Mouse (Mus musculus): ENCODE data around the gene Mrps21.
"Not testable (repeated sequence)": the region's sequence is repeated elsewhere in the genome, so short reads cannot be mapped to it uniquely, and the experiment has no call there.

Gene Mrps21

DNA sequence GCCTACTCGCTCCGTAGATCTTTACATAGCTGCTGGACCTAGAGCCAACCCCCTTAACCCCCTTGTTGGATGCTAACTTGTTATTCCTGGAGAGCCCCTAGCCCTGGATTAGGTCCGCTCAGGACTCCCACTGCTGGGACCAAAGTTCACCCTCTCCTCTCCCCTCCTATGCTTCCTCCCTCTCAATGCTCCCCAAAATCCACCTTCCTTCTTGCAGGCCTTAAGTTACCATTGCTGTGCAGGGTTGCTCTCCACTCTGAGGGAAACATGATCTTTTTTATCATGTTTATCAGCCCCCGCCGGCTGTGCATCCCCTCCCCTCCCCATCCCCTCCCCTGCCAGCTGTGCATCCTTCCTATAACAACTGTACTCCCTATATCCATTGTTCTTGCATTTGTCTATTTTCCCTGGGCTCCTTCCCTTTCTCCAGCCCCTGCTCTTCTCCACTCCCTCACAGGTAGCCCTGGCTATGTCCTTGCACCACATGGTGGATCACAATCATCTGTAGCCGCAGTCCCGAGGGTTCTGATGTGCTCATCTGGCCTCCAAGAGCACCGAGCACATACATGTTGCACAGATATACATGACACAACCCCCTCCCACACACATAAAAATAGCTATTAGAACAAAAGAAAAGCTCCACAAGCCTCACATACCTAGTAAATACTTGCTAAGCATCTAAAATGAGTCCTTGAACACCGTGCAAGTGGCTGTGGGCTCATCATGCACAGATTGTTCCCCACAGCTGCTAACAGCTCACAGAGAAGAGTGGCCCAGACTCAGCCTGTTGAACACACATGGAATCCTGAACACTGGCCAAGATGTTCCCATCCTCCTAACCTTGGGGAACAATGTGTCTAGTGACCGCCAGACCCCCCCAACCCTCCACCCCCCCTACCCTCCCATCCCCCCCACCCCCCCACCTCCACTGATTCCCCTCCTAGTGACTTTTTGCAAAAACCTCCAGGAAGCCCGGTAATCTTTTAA, 21.0 kb upstream of the Mrps21 start:
- no peak for DNase-seq (ENCODE audit: low read depth, low spot score)

DNA sequence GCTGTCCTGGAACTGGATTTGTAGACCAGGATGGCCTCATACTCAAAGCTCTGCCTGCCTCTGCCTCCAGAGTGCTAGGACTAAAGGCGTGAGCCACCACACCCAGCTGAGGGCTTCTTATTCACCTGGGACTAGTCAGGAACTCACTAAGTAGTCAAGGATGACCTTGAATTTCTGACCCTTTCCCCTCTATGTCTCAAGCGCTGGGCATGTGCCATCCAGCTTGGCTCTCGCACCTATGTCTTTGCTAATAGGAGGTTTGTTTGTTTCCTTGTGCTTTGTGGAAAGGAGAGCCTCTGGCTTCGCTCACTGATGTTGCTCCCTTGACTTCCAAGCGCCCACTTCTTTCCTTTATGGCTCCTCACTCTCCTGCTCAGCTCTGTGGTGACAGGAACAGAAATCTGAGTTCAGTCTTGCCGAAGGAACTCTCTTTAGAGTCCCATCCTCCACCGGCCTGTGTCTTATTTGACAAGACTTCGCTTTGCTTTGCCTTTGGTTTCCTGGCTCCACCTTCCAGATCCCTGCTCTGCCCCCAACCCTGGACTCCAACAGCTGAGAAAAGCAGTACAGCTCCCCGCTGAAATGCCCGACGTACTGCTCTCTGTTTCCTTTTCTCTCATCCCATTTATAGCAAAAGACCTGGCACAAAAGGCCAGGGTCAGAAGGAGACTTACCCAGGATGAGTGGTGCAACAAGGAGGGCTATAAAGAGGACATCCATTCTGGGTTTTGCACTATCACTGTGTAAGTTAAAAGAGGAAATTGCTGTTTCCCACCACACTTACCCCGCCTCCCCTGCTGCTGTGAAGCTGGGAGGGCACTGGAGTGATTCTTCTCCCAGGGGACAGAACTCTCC, 20.1 kb upstream of the Mrps21 start, which contains the start of gene BC028528:
BC028528 (minus strand) TSS at position 795 of the 855 bp plus-strand sequence.
- DNase-seq (ENCODE audit: low read depth, low spot score) = no peak

DNA sequence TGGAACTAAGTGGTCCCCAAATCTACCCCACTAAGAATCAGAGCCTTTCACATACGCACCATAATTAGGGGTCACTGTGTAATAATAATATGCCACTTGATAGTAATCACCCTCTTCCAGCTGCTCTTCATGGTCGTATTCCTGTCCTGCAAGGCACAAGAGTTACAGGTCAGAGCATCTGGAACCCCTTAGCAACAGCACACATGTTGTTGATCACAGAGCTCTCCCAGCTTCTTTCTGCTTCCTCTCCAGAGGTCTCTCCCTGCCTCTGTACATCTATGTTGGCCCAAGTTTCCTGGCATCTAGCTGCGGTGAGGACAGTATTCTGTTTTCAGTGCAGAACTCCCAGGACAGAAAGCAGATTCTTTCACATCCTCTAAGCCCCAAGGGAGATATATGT, 18.3 kb upstream of the Mrps21 start:
- DNase-seq (ENCODE audit: low read depth, low spot score) = no peak

DNA sequence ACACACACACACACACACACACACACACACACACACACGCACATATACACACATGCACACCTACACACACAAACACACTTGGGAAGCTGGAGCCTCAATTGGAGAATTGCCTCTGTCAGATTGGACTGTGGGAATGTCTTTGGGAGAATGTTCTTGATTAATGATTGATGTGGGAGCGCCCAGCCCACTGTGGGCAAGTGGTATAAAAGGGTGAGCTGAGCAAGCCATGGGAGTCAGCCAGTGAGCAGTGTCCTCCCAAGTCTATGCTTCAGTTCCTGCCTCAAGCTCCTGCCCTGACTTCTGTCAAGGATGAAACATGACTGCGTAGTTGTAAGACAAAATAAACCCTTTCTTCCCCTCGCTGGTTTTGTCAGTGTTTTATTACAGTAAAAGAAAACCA, 16.3 kb upstream of the Mrps21 start:
- DNase-seq (ENCODE audit: low read depth, low spot score) = no peak

DNA sequence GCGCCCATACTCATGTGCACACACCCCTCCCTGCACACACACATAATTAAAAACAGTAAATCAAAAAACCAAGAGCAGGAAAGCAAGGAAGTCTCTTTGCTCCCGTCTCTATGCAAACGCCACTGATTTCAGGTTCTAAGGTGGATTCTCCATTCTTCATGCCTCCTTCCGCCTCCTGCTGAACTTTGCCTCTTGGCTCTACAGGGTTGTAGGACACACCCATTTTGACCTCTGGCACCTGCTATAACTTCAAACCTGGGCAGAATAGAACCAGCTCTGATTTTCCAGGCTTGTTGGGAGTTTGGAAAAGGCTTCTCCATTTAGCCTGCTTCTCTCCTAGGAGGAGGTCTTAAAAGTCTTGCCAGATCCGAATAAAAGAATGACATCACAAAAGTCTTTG, 13.1 kb upstream of the Mrps21 start:
- no peak for DNase-seq (ENCODE audit: low read depth, low spot score)

DNA sequence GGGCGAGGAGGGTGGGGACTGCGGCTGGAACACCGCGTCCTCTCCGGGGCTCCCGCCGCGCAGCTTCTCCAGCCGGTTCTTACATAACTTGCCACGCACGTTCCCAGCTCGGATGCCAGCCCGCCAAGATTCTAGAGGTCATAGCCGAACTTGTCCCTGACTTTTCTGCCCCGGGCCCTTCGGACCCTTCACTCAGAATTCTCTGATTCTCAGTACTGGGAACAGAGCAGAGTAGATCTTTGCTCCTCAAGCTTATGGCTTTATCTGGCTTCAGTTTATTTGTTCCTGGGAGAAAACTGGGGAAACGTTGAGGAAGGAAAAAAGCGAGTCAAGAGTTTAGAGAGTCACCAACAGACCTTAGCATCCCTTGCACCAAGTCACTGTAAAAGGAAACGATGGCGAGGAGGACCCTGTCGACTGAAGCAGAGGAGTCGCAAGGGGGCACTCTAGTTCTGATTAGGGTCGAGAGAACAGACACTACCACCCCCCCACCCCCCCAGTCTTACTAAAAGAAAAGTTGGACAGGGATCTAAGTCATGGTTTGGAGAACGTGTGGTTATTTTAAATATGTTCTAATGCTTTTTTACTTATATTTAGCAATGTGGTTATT, 11.6 kb upstream of the Mrps21 start:
- DNase-seq (ENCODE audit: low read depth, low spot score) = no peak

DNA sequence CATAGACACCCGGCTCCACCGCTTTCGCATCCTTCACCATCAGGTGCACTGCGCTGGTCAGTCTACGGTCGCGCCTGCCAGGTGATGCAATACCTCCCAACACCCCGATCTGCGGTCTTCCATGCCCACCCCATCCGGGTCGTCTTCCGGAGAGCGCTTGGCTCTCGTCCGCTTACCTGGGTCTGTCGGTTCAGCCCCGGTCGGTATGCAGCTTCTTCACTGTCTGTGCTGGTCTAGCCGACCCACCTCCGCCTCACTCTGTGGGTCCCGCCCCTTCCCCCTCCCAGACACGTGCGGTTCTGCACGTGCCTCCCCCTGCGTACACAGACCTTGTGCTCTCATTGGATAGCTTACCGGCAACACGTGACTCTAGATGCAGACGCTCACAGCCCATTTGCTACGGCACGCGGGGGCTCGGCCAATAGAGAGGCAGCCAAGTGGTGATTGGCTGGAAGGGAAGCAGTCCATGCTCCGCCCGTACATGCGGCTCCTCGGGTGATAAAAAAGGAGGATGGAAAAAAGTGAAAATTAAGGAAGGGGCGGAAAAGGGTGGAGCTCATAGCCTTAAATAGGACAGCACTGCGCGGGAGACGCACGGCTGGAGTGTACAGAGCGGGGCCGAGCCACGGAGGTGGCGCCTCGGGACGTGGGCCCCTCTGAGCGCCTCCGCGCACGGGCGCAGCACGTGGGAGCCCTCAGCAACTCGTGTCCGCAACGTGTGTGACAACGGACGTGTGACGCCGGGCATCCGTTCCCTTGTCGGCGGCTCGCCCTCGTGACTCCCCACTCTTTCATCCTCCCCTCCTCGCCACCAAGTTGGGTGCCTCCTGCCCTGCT, 10.9 kb upstream of the Mrps21 start, which contains the start of gene Ciart:
Ciart (minus strand) TSS at position 273 of the 837 bp plus-strand sequence.
- peak; percentile 93 for DNase-seq (ENCODE audit: low read depth, low spot score)

DNA sequence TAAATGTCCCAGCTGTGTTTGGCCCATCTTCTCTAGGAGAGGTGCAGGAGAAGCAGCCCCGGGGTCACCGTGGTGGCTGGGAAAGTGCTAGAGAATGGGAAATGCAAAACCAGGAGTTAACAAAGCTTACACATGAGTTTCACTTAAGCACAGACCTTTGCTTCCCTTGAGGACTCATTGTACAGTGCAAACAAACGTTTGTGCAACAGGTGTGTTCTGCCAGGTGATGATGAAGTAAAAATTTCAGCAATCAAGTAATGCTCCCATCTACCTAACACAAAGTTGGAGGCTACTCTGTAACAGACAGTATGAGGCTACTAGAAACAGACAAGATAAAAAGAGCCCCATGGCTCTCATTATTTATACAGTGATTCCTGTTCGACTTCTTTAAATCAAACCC, 7.7 kb upstream of the Mrps21 start:
- no peak for DNase-seq (ENCODE audit: low read depth, low spot score)

DNA sequence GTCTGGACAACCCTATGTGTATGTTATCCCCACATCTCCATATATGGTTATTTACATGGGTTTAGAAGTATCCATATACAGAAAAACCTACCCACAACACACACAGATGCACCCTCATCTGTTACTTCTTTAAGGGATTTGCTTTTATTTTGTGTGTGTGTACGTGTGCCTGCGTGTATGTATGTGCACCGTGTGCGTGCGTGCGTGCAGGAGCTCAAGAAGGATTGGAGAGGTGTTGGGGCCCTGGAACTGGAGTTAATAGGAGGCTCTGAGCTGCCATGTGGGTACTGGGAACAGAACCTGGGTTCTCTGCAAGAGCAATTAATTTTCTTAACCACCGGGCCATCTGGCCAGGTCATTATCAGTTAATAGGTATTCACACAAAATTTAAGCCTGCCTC, 729 bp upstream of the Mrps21 start:
- no peak for DNase-seq (ENCODE audit: low read depth, low spot score)

DNA sequence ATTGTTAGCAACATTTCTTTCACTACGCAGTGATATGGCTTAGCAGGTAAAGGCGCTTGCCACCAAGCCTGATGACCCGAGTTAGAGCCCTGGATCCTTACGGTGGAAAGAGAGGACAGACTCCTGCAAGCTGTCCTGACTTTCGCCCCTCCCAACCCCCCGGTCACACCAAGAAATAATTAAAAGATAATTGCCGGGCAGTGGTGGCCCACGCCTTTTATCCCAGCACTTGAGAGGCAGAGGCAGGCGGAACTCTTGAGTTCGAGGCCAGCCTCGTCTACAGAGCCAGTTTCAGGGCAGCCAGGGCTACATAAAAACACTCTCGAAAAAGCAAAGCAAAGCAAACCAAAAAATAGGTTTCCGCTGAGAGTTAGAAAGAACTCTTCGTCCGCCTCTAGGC, 343 bp downstream of the Mrps21 start:
- no peak for DNase-seq (ENCODE audit: low read depth, low spot score)

DNA sequence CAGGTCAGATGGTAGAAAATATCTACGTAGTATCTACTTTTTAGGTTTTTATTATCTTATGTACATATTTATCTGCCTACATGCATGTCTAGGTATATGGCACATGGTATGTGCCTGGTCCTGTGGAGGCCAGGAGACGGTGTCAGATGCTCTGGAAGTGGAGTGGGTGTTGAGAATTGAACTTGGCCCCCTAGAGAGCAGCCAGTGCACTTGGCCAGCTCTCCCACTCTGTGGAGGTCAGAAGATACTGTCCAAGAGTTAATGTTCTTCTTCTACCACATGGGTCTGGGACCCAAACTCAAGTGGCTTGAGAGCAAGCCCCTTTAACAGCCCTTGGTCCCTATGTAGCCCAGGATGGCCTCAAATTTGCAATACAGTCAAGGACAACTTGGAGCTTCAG, 3.9 kb downstream of the Mrps21 start:
- DNase-seq (ENCODE audit: low read depth, low spot score) = no peak

DNA sequence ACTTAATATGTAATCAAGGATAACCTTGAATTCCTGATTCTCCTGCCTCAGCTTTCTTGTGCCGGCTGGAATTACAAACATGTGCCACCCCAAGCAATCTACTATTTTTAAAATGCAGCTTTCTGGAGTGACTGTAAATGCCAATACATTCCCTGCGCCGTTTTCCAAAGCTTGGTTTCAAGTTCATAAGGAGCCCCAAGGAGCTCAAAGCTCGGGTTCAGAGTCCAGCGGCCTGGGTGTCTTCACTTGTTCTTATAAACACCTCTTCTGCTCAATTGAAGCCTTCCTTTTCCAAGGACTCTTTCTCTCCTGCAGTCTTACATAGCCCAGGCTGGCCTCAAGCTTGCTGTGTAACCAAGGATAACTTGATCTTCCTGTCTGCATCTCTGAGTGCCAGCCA, 5.2 kb downstream of the Mrps21 start:
- DNase-seq (ENCODE audit: low read depth, low spot score) = no peak

DNA sequence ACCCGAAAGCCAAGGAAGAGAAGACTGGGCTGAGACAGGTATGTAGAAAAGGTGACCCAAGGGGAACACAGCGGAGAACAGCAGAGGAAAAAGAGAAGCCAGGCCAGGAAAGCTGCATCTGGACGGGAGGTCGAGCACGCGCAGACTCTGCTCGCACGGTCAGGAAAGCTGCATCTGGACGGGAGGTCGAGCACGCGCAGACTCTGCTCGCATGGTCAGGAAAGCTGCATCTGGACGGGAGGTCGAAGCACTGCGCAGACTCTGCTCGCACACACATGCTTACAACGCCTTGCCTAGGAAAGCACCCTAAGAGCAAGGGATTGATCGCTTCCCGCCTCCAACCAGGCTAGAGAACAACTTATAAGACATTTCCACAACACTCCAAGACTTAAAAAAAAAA, 5.7 kb downstream of the Mrps21 start:
- DNase-seq (ENCODE audit: low read depth, low spot score) = no peak

DNA sequence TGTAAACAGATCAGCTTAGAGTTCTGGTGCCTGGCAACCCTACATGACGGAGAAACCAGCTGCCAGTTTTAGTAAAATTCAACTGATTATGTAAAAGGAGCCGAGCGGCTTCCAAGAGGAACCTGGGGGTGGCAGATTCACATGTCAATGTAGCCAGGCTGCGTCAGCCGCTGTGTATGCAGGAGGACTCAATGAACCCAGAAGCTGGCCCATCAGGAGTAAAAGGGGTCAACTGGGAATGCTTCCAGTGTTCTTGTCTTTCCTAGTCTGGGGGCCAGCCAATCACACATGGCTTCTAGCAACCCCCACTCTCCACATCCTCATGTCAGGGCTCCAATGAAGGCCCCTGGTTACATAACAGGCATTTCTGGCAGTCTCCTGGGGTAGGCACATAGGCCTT, 6.3 kb downstream of the Mrps21 start:
- no peak for DNase-seq (ENCODE audit: low read depth, low spot score)

DNA sequence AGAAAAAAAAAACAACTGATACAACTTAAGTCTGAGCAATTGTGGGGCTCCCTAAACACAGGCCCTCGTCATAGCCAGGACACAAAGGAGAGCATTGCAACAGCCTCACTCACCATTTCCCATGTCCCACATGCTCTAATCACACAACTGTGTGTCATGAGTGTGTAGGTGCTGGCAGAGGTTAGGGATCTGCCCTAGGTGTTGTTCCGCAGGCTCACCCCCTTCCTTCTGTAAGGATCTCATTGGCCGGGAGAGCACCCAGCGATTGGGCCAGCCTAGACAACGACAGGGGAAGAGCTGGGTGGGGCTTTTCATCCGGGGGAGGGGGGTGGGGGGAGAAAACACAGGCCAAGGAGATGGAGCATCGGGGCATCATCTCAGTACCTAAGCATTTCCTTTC, 7.7 kb downstream of the Mrps21 start:
- no peak for DNase-seq (ENCODE audit: low read depth, low spot score)

DNA sequence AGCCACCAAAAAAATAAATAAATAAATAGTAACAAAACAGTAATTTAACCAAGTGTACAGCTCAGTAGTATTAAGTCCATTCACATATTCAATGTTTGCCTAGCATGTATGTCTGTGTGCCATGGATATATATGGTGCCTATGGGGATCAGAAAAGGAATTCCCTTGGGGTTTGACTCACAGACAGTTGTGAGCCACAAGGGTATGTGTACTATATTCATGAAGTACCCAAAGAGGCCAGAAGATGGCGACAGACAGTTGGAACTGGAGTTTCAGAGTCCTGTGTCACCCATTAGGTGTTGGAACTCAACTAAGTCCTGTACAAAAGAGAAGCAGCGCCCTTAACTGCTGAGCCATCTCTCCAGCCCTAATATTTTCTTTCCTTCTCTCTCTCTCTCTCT, 9.5 kb downstream of the Mrps21 start:
- peak; percentile 81 for DNase-seq (ENCODE audit: low read depth, low spot score)

DNA sequence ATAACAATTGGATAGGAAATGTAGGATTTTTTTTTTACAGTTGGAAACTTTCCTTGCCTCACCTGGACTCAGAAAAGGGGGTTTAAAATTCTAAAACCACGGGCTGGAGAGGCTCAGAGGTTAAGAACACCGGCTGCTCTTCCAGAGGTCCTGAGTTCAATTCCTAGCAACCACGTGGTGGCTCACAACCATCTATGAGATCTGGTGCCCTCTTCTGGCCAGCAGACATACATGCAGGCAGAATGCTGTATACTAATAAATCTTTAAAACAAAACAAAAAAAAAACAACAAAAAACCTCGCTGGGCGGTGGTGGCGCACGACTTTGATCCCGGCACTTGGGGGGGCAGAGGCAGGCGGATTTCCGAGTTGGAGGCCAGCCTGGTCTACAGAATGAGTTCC, 10.1 kb downstream of the Mrps21 start:
- no peak for DNase-seq (ENCODE audit: low read depth, low spot score)

DNA sequence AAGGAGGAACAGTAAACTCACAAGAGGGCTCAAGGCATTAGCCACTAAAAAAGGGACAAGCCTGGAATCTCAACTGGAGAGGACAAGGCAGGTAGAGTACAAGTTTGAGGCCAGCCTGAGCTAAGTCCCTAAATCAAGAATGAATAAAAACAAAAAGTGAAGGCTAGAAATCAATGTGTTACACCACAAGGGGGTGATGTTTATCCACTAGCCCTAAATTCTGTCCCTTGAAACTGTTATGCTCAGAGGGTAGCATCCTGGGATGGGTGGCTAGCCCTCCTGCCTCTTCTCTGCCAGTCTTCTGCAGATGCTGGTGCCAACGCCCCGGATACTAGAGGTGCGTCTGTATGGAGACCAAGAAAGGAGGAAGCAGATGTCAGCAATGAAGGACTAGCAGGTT, 11.0 kb downstream of the Mrps21 start:
- DNase-seq (ENCODE audit: low read depth, low spot score) = no peak

DNA sequence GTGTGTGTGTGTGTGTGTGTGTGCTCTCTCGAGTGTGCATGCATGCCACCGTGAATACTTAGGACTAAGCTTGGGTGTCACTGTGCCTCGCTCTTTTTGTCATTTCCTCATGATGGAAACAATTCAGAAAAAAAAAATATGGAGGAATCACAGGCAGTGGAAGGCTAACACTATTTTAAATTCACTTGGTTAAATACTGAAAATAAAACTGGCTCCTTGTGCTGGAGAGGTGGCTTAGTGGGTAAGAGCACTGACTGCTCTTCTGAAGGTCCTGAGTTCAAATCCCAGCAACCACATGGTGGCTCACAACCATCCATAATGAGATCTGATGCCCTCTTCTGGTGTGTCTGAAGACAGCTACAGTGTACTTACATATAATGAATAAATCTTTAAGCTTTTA, 13.0 kb downstream of the Mrps21 start:
- DNase-seq (ENCODE audit: low read depth, low spot score) = not testable (repeated sequence)

DNA sequence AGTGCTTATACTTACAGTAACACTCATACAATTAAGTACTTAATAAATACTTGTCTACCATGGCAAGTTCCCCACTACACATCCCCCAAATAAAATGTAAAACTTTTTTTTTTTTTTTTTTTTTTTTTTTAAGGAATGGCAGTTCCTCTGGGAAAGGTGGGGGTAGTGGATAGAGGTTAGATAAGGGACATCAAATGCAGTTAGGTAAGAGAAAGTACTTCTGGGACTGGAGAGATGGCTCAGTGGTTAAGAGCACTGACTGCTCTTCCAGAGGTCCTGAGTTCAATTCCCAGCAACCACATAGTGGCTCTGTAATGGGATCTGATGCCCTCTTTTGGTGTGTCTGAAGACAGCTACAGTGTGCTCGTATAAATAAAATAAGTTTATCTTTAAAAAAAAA, 14.3 kb downstream of the Mrps21 start:
- not testable (repeated sequence) for DNase-seq (ENCODE audit: low read depth, low spot score)

DNA sequence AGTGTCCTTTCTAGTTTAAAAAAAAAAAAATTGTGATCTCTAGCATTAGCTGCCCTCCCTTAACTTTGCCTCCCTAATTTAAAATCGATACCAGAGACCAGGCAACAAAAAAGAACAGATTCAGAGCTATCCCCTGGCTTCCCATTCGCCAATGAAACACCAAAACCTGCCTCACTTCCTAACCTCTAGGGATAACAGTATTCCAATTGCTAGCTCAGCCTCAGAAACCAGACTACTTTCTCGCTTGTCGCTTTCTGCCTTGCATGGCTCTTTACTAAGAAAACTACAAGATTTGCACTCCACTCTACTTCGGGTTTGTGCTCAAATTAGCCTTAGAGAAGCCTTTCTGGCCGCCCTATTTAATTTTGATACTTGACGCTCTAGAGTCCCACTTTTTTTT, 15.2 kb downstream of the Mrps21 start:
- peak; percentile 11 for DNase-seq (ENCODE audit: low read depth, low spot score)

Data from retina, postnatal 7 days (tissue).